Mouse (Mus musculus): ENCODE results near the gene Dcst1. TPM values are rescaled to one million over a fixed set of nuclear protein-coding genes. Genes with fewer than 3 reads are reported as not detected.
A peak's percentile ranks its signal among the peaks of the same experiment; 100 is the strongest.

Gene Dcst1
- total RNA-seq, 1 experiment = 0.09 TPM

GRCm38 (mm10) chr3:89328623-89329022, 36.4 kb downstream of the Dcst1 start:
- H3K9ac ChIP-seq (ENCODE audit: insufficient read depth, low read depth, low read length, poor library complexity, severe bottlenecking) = peak overlapping the region; percentile 42; the same call in 1 of the 2 replicates
- in situ Hi-C loops (cut with MboI; ENCODE audit: low sequenced_read_pairs in 2 of 2, unreplicated experiment in 2 of 2) = no loop called here
- H3K27ac ChIP-seq (ENCODE audit: insufficient read depth, low read depth, low read length, poor library complexity, severe bottlenecking) = peak overlapping the region; percentile 63
- peaks cover 4 to 37% of the 10 kb centered on the region in 2 experiments; a peak in 3 of 4 replicates for H3K4me1 ChIP-seq (ENCODE audit: control insufficient read depth in 2 of 2, insufficient read depth in 2 of 2, low read length in 2 of 2, poor library complexity in 1 of 2)
- DNase-seq (ENCODE audit: low read depth, low spot score) = no peak
- H3K4me3 ChIP-seq (ENCODE audit: insufficient read depth in 1 of 2, low read depth in 1 of 2, low read length in 2 of 2, poor library complexity in 1 of 2, severe bottlenecking in 1 of 2) = peak overlapping the region; percentile 8 to 21; a peak in 1 of 4 replicates
- peaks cover 5% of the 10 kb centered on the region for H3K36me3 ChIP-seq (ENCODE audit: control insufficient read depth, insufficient read depth, low read length, poor library complexity, severe bottlenecking)
- no peaks in the 10 kb centered on the region for H3K9me3 ChIP-seq (ENCODE audit: control insufficient read depth, insufficient read depth, low read depth, low read length)
- TF ChIP-seq MAFK (IDR thresholded peaks at IDR 0.05; ENCODE audit: insufficient read depth, low read depth, low read length) (no peak), ZNF384 (IDR thresholded peaks at IDR 0.05; ENCODE audit: low read depth, low read length) (no peak), CHD2 (IDR thresholded peaks at IDR 0.05; ENCODE audit: low read depth, low read length) (no peak), HCFC1 (IDR thresholded peaks at IDR 0.05; ENCODE audit: borderline replicate concordance, insufficient read depth, low read length) (no peak), ZC3H11A (IDR thresholded peaks at IDR 0.05; ENCODE audit: borderline replicate concordance, low read depth, low read length) (no peak)

GRCm38 (mm10) chr3:89327371-89327870, 37.6 kb downstream of the Dcst1 start:
- Histone ChIP-seq H3K4me3 (ENCODE audit: insufficient read depth in 1 of 2, low read depth in 1 of 2, low read length in 2 of 2, poor library complexity in 1 of 2, severe bottlenecking in 1 of 2) (0 out of 4 replicates have a peak overlapping the region, but pooled peaks of 1 of the 2 experiments have one; percentile 14), H3K36me3 (ENCODE audit: control insufficient read depth, insufficient read depth, low read length, poor library complexity, severe bottlenecking) (no peaks in the 10 kb centered on the region), H3K27ac (ENCODE audit: insufficient read depth, low read depth, low read length, poor library complexity, severe bottlenecking) (peak overlapping the region; percentile 14; the same call in 1 of the 2 replicates), H3K9me3 (ENCODE audit: control insufficient read depth, insufficient read depth, low read depth, low read length) (no peaks in the 10 kb centered on the region), H3K4me1 (ENCODE audit: control insufficient read depth in 2 of 2, insufficient read depth in 2 of 2, low read length in 2 of 2, poor library complexity in 1 of 2) (peaks cover 4 to 36% of the 10 kb centered on the region in 2 experiments; a peak in 3 of 4 replicates), H3K9ac (ENCODE audit: insufficient read depth, low read depth, low read length, poor library complexity, severe bottlenecking) (peak overlapping the region; percentile 17; the same call in 1 of the 2 replicates)
- DNase-seq (ENCODE audit: low read depth, low spot score) = no peak
- TF ChIP-seq CHD2 (IDR thresholded peaks at IDR 0.05; ENCODE audit: low read depth, low read length) = no peak
- TF ChIP-seq HCFC1 (IDR thresholded peaks at IDR 0.05; ENCODE audit: borderline replicate concordance, insufficient read depth, low read length) = no peak
- no peak for TF ChIP-seq MAFK (IDR thresholded peaks at IDR 0.05; ENCODE audit: insufficient read depth, low read depth, low read length)
- TF ChIP-seq ZC3H11A (IDR thresholded peaks at IDR 0.05; ENCODE audit: borderline replicate concordance, low read depth, low read length) = no peak
- TF ChIP-seq ZNF384 (IDR thresholded peaks at IDR 0.05; ENCODE audit: low read depth, low read length) = no peak
- in situ Hi-C loops (cut with MboI; ENCODE audit: low sequenced_read_pairs in 2 of 2, unreplicated experiment in 2 of 2) = no loop called here

- Histone ChIP-seq H3K36me3 (ENCODE audit: control insufficient read depth, insufficient read depth, low read length, poor library complexity, severe bottlenecking) (no peaks in the 10 kb centered on the region), H3K4me3 (ENCODE audit: insufficient read depth in 1 of 2, low read depth in 1 of 2, low read length in 2 of 2, poor library complexity in 1 of 2, severe bottlenecking in 1 of 2) (no peak overlapping the region), H3K9me3 (ENCODE audit: control insufficient read depth, insufficient read depth, low read depth, low read length) (no peaks in the 10 kb centered on the region), H3K9ac (ENCODE audit: insufficient read depth, low read depth, low read length, poor library complexity, severe bottlenecking) (no peak overlapping the region), H3K4me1 (ENCODE audit: control insufficient read depth in 2 of 2, insufficient read depth in 2 of 2, low read length in 2 of 2, poor library complexity in 1 of 2) (peaks cover 0 to 28% of the 10 kb centered on the region in 2 experiments; a peak in 2 of 4 replicates), H3K27ac (ENCODE audit: insufficient read depth, low read depth, low read length, poor library complexity, severe bottlenecking) (no peak overlapping the region)
- no peak for TF ChIP-seq CHD2 (IDR thresholded peaks at IDR 0.05; ENCODE audit: low read depth, low read length)
- no peak for TF ChIP-seq HCFC1 (IDR thresholded peaks at IDR 0.05; ENCODE audit: borderline replicate concordance, insufficient read depth, low read length)
- no peak for TF ChIP-seq ZC3H11A (IDR thresholded peaks at IDR 0.05; ENCODE audit: borderline replicate concordance, low read depth, low read length)
- no peak for TF ChIP-seq MAFK (IDR thresholded peaks at IDR 0.05; ENCODE audit: insufficient read depth, low read depth, low read length)
- no peak for TF ChIP-seq ZNF384 (IDR thresholded peaks at IDR 0.05; ENCODE audit: low read depth, low read length)
- DNase-seq (ENCODE audit: low read depth, low spot score) = no peak
- in situ Hi-C loops (cut with MboI; ENCODE audit: low sequenced_read_pairs in 2 of 2, unreplicated experiment in 2 of 2) = no loop called here
These were observed 39.2 kb downstream of the Dcst1 start for GRCm38 (mm10) chr3:89325882-89326281.

GRCm38 (mm10) chr3:89322514-89323165, 42.4 kb downstream of the Dcst1 start, which contains the start of gene Efna3:
Gene Efna3 (minus strand): TSS chr3:89322965.
- Histone ChIP-seq H3K4me3 (ENCODE audit: insufficient read depth in 1 of 2, low read depth in 1 of 2, low read length in 2 of 2, poor library complexity in 1 of 2, severe bottlenecking in 1 of 2) (peak within 1 kb of the TSS; percentile 64 to 76), H3K4me1 (ENCODE audit: control insufficient read depth in 2 of 2, insufficient read depth in 2 of 2, low read length in 2 of 2, poor library complexity in 1 of 2) (peaks cover 0 to 15% of the 10 kb centered on the region in 2 experiments; a peak in 2 of 4 replicates), H3K9ac (ENCODE audit: insufficient read depth, low read depth, low read length, poor library complexity, severe bottlenecking) (peak within 1 kb of the TSS; percentile 54), H3K36me3 (ENCODE audit: control insufficient read depth, insufficient read depth, low read length, poor library complexity, severe bottlenecking) (no peaks in the 10 kb centered on the region), H3K27ac (ENCODE audit: insufficient read depth, low read depth, low read length, poor library complexity, severe bottlenecking) (no peak within 1 kb of the TSS), H3K9me3 (ENCODE audit: control insufficient read depth, insufficient read depth, low read depth, low read length) (no peaks in the 10 kb centered on the region)
- DNase-seq (ENCODE audit: low read depth, low spot score) = no peak
- TF ChIP-seq ZC3H11A (IDR thresholded peaks at IDR 0.05; ENCODE audit: borderline replicate concordance, low read depth, low read length) (no peak), HCFC1 (IDR thresholded peaks at IDR 0.05; ENCODE audit: borderline replicate concordance, insufficient read depth, low read length) (no peak), CHD2 (IDR thresholded peaks at IDR 0.05; ENCODE audit: low read depth, low read length) (no peak), MAFK (IDR thresholded peaks at IDR 0.05; ENCODE audit: insufficient read depth, low read depth, low read length) (no peak), ZNF384 (IDR thresholded peaks at IDR 0.05; ENCODE audit: low read depth, low read length) (no peak)
- in situ Hi-C loops (cut with MboI; ENCODE audit: low sequenced_read_pairs in 2 of 2, unreplicated experiment in 2 of 2) = no loop called here
